Mouse (Mus musculus) limb, embryonic 12.5 days (tissue): ENCODE results near the gene H2-Q10. TPM values are rescaled to one million over a fixed set of nuclear protein-coding genes. Genes with fewer than 3 reads are reported as not detected.
A peak's percentile ranks its signal among the peaks of the same experiment; 100 is the strongest.
"Not testable (repeated sequence)": the region's sequence is repeated elsewhere in the genome, so short reads cannot be mapped to it uniquely, and the experiment has no call there.

Source experiments
- ATAC-seq: fragments of 200-750 bp; cut with Nextera tagmentation; 2 replicates; pipeline ENCODE4 v1.8.0; 2017; ENCODE audit warnings: low read depth, moderate TSS enrichment; ENCODE audit not compliant: insufficient number of reproducible peaks, insufficient read depth, low FRiP score, low TSS enrichment
- H3K27ac ChIP-seq: fragments of 300-500 bp; sonication (generic); 2 replicates; pipeline ENCODE4 v1.5.1; 2016; ENCODE audit warnings: mild to moderate bottlenecking, moderate library complexity
- H3K27me3 ChIP-seq: fragments of 300-500 bp; sonication (generic); 2 replicates; pipeline ENCODE4 v1.6.1; 2016; ENCODE audit warnings: mild to moderate bottlenecking, moderate library complexity
- H3K36me3 ChIP-seq: fragments of 300-500 bp; sonication (generic); 2 replicates; pipeline ENCODE4 v1.6.1; 2016; ENCODE audit warnings: mild to moderate bottlenecking, moderate library complexity
- H3K4me1 ChIP-seq: fragments of 300-500 bp; sonication (generic); replicated peaks from 2 replicates; pipeline ENCODE4 v1.6.1; 2016
- H3K4me2 ChIP-seq: fragments of 300-500 bp; sonication (generic); 2 replicates; pipeline ENCODE4 v1.6.1; 2016; ENCODE audit warnings: mild to moderate bottlenecking, moderate library complexity
- H3K4me3 ChIP-seq: fragments of 300-500 bp; sonication (generic); replicated peaks from 2 replicates; pipeline ENCODE4 v1.5.1; 2016; ENCODE audit warnings: mild to moderate bottlenecking
- H3K9ac ChIP-seq: fragments of 300-500 bp; sonication (generic); replicated peaks from 2 replicates; pipeline ENCODE4 v1.6.1; 2016; ENCODE audit warnings: mild to moderate bottlenecking, moderate library complexity
- H3K9me3 ChIP-seq: fragments of 300-500 bp; sonication (generic); 2 replicates; pipeline ENCODE4 v1.6.1; 2016; ENCODE audit warnings: mild to moderate bottlenecking, moderate library complexity
- WGBS: fragments of 180-500 bp; shearing (Covaris S2); methylation state at CpG from one replicate; pipeline ENCODE4 v1.1.7; 2016; 5-methylcytosine and 5-hydroxymethylcytosine counted together
- polyA plus RNA-seq: library from polyadenylated mRNA; unstranded; fragments of >200 nt; fragmentation: Nextera tagmentation; extraction: Ambion mirVana; gene quantifications from 2 replicates; pipeline ENCODE4 v1.2.1, GENCODE M21; 2016

Gene H2-Q10
- polyA plus RNA-seq, 1 experiment from 2014 or later = 0.41 TPM

DNA sequence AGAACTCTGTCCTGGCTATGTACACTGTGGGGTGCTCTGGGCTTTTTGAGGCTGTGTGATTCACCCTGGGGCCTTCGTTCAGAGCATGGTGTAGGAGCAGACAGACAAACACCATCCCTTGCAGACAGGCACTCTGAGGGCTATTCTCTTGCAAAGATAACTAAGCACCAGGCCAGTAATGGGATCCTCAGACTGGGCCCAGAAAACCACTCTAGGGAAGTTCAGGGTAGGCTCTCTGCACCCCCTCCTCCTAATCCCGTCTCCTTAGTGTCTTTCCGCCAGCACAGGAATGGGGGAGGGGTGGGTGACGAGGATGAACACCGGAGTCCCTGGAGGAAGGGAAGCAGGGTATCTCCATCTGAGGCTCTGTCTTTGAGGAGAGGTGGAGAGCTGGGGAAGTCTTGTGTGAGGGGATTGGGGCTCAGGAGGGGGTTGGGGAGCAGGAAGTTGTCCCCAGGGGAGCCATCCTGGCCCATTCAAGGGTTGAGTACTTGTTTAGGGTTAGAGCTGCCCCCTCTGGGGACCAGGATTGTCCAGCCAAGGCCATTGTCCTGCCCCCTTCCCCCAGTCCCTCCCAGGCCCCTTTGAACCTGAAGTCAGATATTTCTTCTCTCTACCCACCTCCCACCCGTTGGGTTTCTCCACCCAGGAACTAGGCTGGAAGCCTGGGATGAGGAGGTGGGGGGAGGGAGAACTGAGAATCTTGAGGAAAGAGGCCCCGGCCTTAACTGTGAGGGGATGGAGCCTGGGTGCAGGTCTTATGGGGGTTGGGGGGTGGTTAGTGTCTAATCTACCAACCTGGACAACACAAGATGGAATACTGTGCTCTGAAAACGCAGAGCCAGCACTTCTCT, 35.0 kb downstream of the H2-Q10 start:
- H3K9me3 ChIP-seq = no peaks in the 10 kb centered on the region
- H3K9ac ChIP-seq = no peak overlapping the region
- no peak for ATAC-seq
- H3K4me3 ChIP-seq = no peak overlapping the region
- peaks cover 48% of the 10 kb centered on the region for H3K27me3 ChIP-seq
- H3K4me2 ChIP-seq = no peak overlapping the region
- H3K4me1 ChIP-seq = peaks cover 21% of the 10 kb centered on the region
- no peak overlapping the region for H3K27ac ChIP-seq
- WGBS = 38% methylated on average over 8 of the region's 8 CpGs
- H3K36me3 ChIP-seq = no peaks in the 10 kb centered on the region

DNA sequence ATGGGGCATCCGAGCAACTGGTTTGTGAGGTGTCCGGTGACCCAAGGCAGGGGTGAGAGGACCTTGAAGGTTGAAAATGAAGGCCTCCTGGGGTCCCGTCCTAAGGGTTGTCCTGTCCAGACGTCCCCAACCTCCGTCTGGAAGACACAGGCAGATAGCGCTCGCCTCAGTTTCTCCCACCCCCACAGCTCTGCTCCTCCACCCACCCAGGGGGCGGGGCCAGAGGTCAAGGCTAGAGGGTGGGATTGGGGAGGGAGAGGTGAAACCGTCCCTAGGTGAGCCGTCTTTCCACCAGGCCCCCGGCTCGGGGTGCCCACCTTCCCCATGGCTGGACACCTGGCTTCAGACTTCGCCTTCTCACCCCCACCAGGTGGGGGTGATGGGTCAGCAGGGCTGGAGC, 35.9 kb downstream of the H2-Q10 start, which contains the start of gene Pou5f1:
Pou5f1 (plus strand) TSS at position 243 of the 400 bp plus-strand sequence.
- H3K9ac ChIP-seq = no peak within 1 kb of the TSS
- H3K27ac ChIP-seq = no peak within 1 kb of the TSS
- H3K9me3 ChIP-seq = no peaks in the 10 kb centered on the region
- peaks cover 21% of the 10 kb centered on the region for H3K4me1 ChIP-seq
- H3K27me3 ChIP-seq = peaks cover 48% of the 10 kb centered on the region
- WGBS = 48% methylated on average over 13 of the region's 13 CpGs
- ATAC-seq = no peak
- no peaks in the 10 kb centered on the region for H3K36me3 ChIP-seq
- no peak within 1 kb of the TSS for H3K4me3 ChIP-seq
- no peak within 1 kb of the TSS for H3K4me2 ChIP-seq

DNA sequence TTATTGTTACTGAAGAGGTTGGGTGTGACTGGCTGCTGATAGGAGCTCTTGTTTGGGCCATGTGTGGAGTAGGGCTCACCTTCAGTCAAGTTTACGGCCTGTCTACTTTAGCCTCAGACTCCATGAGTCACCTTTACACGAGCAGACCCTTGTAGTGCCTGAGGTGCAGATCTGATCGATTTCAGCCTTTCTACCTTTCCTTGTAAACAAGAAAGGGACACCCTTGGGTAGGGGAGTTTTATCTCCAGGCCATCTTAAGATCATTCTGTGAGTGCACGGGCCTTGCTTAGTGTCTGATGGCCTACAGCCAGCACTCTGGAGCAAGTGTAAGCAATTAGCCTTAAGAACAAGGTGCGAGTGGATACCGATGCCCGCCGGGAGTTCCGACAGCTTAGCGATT, 37.0 kb downstream of the H2-Q10 start:
- Histone ChIP-seq H3K9ac (no peak overlapping the region), H3K4me2 (no peak overlapping the region), H3K27ac (no peak overlapping the region), H3K36me3 (no peaks in the 10 kb centered on the region), H3K4me3 (no peak overlapping the region), H3K4me1 (peaks cover 20% of the 10 kb centered on the region), H3K9me3 (no peaks in the 10 kb centered on the region), H3K27me3 (peaks cover 48% of the 10 kb centered on the region)
- ATAC-seq = no peak
- WGBS = 14% methylated on average over 10 of the region's 10 CpGs

DNA sequence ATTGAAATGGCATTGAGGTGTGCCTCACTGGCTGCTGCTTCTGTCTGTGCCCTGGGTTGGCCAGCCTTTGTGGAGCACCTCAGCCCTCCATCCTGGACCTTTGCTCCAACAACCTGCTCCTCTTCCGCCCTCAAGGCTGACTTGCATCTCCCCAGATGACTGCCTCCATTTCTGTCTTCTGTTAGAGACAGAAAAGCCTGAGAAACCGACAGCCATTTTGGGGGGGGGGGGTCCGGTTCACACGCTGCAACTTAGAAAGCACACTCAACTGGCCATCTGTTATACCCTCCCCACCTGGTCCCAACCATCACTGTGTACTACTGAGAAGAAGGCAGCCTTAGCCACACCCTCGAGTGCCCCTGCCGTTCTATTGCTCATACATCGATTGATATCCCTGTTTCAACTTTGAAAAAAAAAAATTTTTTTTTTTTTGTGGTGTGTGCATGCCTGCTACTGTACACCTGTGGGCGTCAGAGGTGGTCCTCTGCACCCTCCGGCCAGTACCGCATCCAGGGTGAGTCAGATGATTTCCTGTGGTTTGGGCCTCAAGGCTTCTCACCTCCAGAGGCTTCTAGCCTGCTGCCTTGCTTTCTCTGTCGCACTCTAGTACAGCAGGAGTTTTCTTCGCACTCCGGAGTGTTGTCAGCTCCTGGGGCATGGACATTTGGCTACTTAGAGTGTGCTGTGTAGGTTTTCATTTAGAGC, 37.8 kb downstream of the H2-Q10 start:
- Histone ChIP-seq H3K4me2 (no peak overlapping the region), H3K9me3 (no peaks in the 10 kb centered on the region), H3K9ac (no peak overlapping the region), H3K27me3 (peaks cover 48% of the 10 kb centered on the region), H3K4me3 (no peak overlapping the region), H3K27ac (no peak overlapping the region), H3K36me3 (peaks cover 6% of the 10 kb centered on the region), H3K4me1 (peaks cover 11% of the 10 kb centered on the region)
- no peak for ATAC-seq
- 20% methylated on average over 13 of the region's 13 CpGs for WGBS

DNA sequence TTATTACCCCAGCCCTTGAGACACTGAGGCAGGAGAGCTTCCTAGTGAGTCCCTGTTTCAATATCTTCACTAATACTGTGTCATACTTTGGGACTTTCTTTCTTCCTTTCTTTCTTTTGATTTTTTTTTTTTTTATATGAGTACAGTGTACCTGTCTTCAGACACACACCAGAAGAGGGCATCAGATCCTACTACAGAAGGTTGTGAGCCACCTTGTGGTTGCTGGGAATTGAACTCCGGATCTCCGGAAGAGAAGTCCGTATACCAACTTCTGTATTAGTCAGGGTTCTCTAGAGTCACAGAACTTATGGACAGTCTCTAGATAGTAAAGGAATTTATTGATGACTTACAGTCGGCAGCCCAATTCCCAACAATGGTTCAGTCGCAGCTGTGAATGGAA, 38.4 kb downstream of the H2-Q10 start:
- not testable (repeated sequence) for H3K9me3 ChIP-seq, H3K27ac ChIP-seq, H3K4me3 ChIP-seq, H3K9ac ChIP-seq, H3K4me2 ChIP-seq, ATAC-seq
- H3K36me3 ChIP-seq = peaks cover 12% of the 10 kb centered on the region
- 0 out of 2 replicates have a peak, but pooled peaks cover 10% of the 10 kb centered on the region for H3K4me1 ChIP-seq
- peaks cover 48% of the 10 kb centered on the region for H3K27me3 ChIP-seq
- 53% methylated on average over 5 of the region's 5 CpGs for WGBS

DNA sequence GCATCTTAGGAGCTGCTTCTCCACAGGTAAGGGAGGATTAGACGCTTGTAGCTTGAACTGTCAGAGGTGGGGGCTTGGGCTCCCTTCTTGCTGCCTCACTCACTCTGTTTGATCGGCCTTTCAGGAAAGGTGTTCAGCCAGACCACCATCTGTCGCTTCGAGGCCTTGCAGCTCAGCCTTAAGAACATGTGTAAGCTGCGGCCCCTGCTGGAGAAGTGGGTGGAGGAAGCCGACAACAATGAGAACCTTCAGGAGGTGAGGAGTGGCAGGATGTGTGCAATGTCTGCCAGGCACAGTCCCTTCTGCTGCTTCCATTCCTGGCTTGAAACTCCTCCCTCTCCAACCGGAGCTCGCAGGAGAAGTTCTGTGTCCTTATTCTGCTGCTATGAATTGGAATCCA, 39.4 kb downstream of the H2-Q10 start:
- no peak overlapping the region for H3K4me3 ChIP-seq
- H3K36me3 ChIP-seq = peaks cover 22% of the 10 kb centered on the region
- H3K9me3 ChIP-seq = no peaks in the 10 kb centered on the region
- H3K9ac ChIP-seq = no peak overlapping the region
- peaks cover 48% of the 10 kb centered on the region for H3K27me3 ChIP-seq
- ATAC-seq = no peak
- no peak overlapping the region for H3K27ac ChIP-seq
- 34% methylated on average over 8 of the region's 8 CpGs for WGBS
- no peak overlapping the region for H3K4me2 ChIP-seq
- peaks cover 13% of the 10 kb centered on the region for H3K4me1 ChIP-seq

- H3K36me3 ChIP-seq = peaks cover 26% of the 10 kb centered on the region
- no peak for ATAC-seq
- H3K27ac ChIP-seq = no peak overlapping the region
- 93% methylated on average over 7 of the region's 7 CpGs for WGBS
- no peak overlapping the region for H3K4me3 ChIP-seq
- peaks cover 36% of the 10 kb centered on the region for H3K4me1 ChIP-seq
- no peak overlapping the region for H3K4me2 ChIP-seq
- H3K9ac ChIP-seq = no peak overlapping the region
- H3K27me3 ChIP-seq = peaks cover 11% of the 10 kb centered on the region
- no peaks in the 10 kb centered on the region for H3K9me3 ChIP-seq
These were observed 43.2 kb downstream of the H2-Q10 start for GRCm38 (mm10) chr17:35512916-35513626.

- no peak overlapping the region for H3K4me3 ChIP-seq
- H3K4me2 ChIP-seq = peak overlapping the region; percentile 69
- H3K4me1 ChIP-seq = peaks cover 42% of the 10 kb centered on the region
- no peak overlapping the region for H3K9ac ChIP-seq
- 15% methylated on average over 2 of the region's 2 CpGs for WGBS
- ATAC-seq = no peak
- H3K27me3 ChIP-seq = peaks cover 6% of the 10 kb centered on the region
- no peak overlapping the region for H3K27ac ChIP-seq
- H3K9me3 ChIP-seq = no peaks in the 10 kb centered on the region
- peaks cover 26% of the 10 kb centered on the region for H3K36me3 ChIP-seq
These were observed 44.0 kb downstream of the H2-Q10 start for GRCm38 (mm10) chr17:35513886-35514285.

- Histone ChIP-seq H3K36me3 (peaks cover 27% of the 10 kb centered on the region), H3K9me3 (no peaks in the 10 kb centered on the region), H3K4me3 (peak overlapping the region; percentile 51), H3K9ac (peak overlapping the region; percentile 51), H3K27ac (no peak overlapping the region), H3K4me1 (peaks cover 35% of the 10 kb centered on the region), H3K27me3 (no peaks in the 10 kb centered on the region), H3K4me2 (peak overlapping the region; percentile 69)
- WGBS = 40% methylated on average over 6 of the region's 6 CpGs
- no peak for ATAC-seq
These were observed 44.9 kb downstream of the H2-Q10 start for GRCm38 (mm10) chr17:35514756-35515155.

- peak overlapping the region; percentile 69 for H3K4me2 ChIP-seq
- no peaks in the 10 kb centered on the region for H3K9me3 ChIP-seq
- H3K36me3 ChIP-seq = peaks cover 39% of the 10 kb centered on the region
- peak; percentile 24; the same call in 1 of the 2 replicates for ATAC-seq
- H3K9ac ChIP-seq = peak overlapping the region; percentile 63
- no peak overlapping the region for H3K27ac ChIP-seq
- H3K27me3 ChIP-seq = no peaks in the 10 kb centered on the region
- H3K4me3 ChIP-seq = peak overlapping the region; percentile 51
- peaks cover 35% of the 10 kb centered on the region for H3K4me1 ChIP-seq
- WGBS = 6% methylated on average over 25 of the region's 25 CpGs
These were observed 46.2 kb downstream of the H2-Q10 start for GRCm38 (mm10) chr17:35515911-35516640.
